Mouse (Mus musculus): ENCODE data around the gene Tsga13. TPM values are rescaled to one million over a fixed set of nuclear protein-coding genes. Genes with fewer than 3 reads are reported as not detected.

Tsga13 gene
- polyA plus RNA-seq, 1 experiment, result not detected

GRCm38 (mm10) chr6:30896195-30896985, 19.0 kb downstream of the Tsga13 start, which contains the start of gene Copg2:
Gene Copg2, minus strand, starts transcription at chr6:30896794.
- Histone ChIP-seq H3K27me3 (ENCODE audit: control insufficient read depth, insufficient read depth, low read length) (no peaks in the 10 kb centered on the region), H3K36me3 (ENCODE audit: control insufficient read depth, insufficient read depth, low read length) (no peaks in the 10 kb centered on the region), H3K4me3 (ENCODE audit: control insufficient read depth, insufficient read depth, low read length) (peak within 1 kb of the TSS; percentile 61), H3K4me1 (replicated peaks; ENCODE audit: control insufficient read depth, insufficient read depth, low read length) (peaks cover 8% of the 10 kb centered on the region; the same call in 1 of the 2 replicates), H3K27ac (ENCODE audit: control insufficient read depth, insufficient read depth, low read length) (peak within 1 kb of the TSS; percentile 55)
- under 1% methylated on average over 78 of the region's 83 CpGs for WGBS
- DNase-seq, result peak; percentile 98
- TF ChIP-seq CTCF (IDR thresholded peaks at IDR 0.05; ENCODE audit: borderline replicate concordance, control insufficient read depth, extremely low read depth, insufficient read depth, low read length, poor library complexity) (peak; percentile 81; the same call in 1 of the 2 replicates), POLR2A (IDR thresholded peaks at IDR 0.05; ENCODE audit: control insufficient read depth, extremely low read depth, insufficient read depth, low read length, poor library complexity) (peak; percentile 23)

GRCm38 (mm10) chr6:30895819-30896194, 19.6 kb downstream of the Tsga13 start:
- Histone ChIP-seq H3K36me3 (ENCODE audit: control insufficient read depth, insufficient read depth, low read length) (no peaks in the 10 kb centered on the region), H3K27me3 (ENCODE audit: control insufficient read depth, insufficient read depth, low read length) (no peaks in the 10 kb centered on the region), H3K4me1 (replicated peaks; ENCODE audit: control insufficient read depth, insufficient read depth, low read length) (peaks cover 8% of the 10 kb centered on the region; the same call in 1 of the 2 replicates), H3K4me3 (ENCODE audit: control insufficient read depth, insufficient read depth, low read length) (peak overlapping the region; percentile 61), H3K27ac (ENCODE audit: control insufficient read depth, insufficient read depth, low read length) (peak overlapping the region; percentile 48; the same call in 1 of the 2 replicates)
- TF ChIP-seq CTCF (IDR thresholded peaks at IDR 0.05; ENCODE audit: borderline replicate concordance, control insufficient read depth, extremely low read depth, insufficient read depth, low read length, poor library complexity) (no peak), POLR2A (IDR thresholded peaks at IDR 0.05; ENCODE audit: control insufficient read depth, extremely low read depth, insufficient read depth, low read length, poor library complexity) (no peak)
- 37% methylated on average over 3 of the region's 3 CpGs for WGBS
- no peak for DNase-seq

GRCm38 (mm10) chr6:30893081-30893480, 22.3 kb downstream of the Tsga13 start:
- Histone ChIP-seq H3K4me3 (ENCODE audit: control insufficient read depth, insufficient read depth, low read length) (no peak overlapping the region), H3K4me1 (replicated peaks; ENCODE audit: control insufficient read depth, insufficient read depth, low read length) (peaks cover 8% of the 10 kb centered on the region; the same call in 1 of the 2 replicates), H3K27ac (ENCODE audit: control insufficient read depth, insufficient read depth, low read length) (no peak overlapping the region), H3K27me3 (ENCODE audit: control insufficient read depth, insufficient read depth, low read length) (no peaks in the 10 kb centered on the region), H3K36me3 (ENCODE audit: control insufficient read depth, insufficient read depth, low read length) (peaks cover 15% of the 10 kb centered on the region; the same call in 1 of the 2 replicates)
- TF ChIP-seq POLR2A (IDR thresholded peaks at IDR 0.05; ENCODE audit: control insufficient read depth, extremely low read depth, insufficient read depth, low read length, poor library complexity), result no peak
- no peak for TF ChIP-seq CTCF (IDR thresholded peaks at IDR 0.05; ENCODE audit: borderline replicate concordance, control insufficient read depth, extremely low read depth, insufficient read depth, low read length, poor library complexity)
- 96% methylated on average over 4 of the region's 4 CpGs for WGBS
- DNase-seq, result no peak

GRCm38 (mm10) chr6:30891761-30892160, 23.6 kb downstream of the Tsga13 start:
- TF ChIP-seq CTCF (IDR thresholded peaks at IDR 0.05; ENCODE audit: borderline replicate concordance, control insufficient read depth, extremely low read depth, insufficient read depth, low read length, poor library complexity), result no peak
- TF ChIP-seq POLR2A (IDR thresholded peaks at IDR 0.05; ENCODE audit: control insufficient read depth, extremely low read depth, insufficient read depth, low read length, poor library complexity), result no peak
- Histone ChIP-seq H3K4me1 (replicated peaks; ENCODE audit: control insufficient read depth, insufficient read depth, low read length) (peaks cover 4% of the 10 kb centered on the region; the same call in 1 of the 2 replicates), H3K36me3 (ENCODE audit: control insufficient read depth, insufficient read depth, low read length) (peaks cover 18% of the 10 kb centered on the region), H3K4me3 (ENCODE audit: control insufficient read depth, insufficient read depth, low read length) (no peak overlapping the region), H3K27ac (ENCODE audit: control insufficient read depth, insufficient read depth, low read length) (no peak overlapping the region), H3K27me3 (ENCODE audit: control insufficient read depth, insufficient read depth, low read length) (no peaks in the 10 kb centered on the region)
- DNase-seq, result no peak

- Histone ChIP-seq H3K4me3 (ENCODE audit: control insufficient read depth, insufficient read depth, low read length) (no peak overlapping the region), H3K4me1 (replicated peaks; ENCODE audit: control insufficient read depth, insufficient read depth, low read length) (no peaks in the 10 kb centered on the region), H3K27me3 (ENCODE audit: control insufficient read depth, insufficient read depth, low read length) (no peaks in the 10 kb centered on the region), H3K27ac (ENCODE audit: control insufficient read depth, insufficient read depth, low read length) (no peak overlapping the region), H3K36me3 (ENCODE audit: control insufficient read depth, insufficient read depth, low read length) (peaks cover 17% of the 10 kb centered on the region)
- DNase-seq, result no peak
- TF ChIP-seq POLR2A (IDR thresholded peaks at IDR 0.05; ENCODE audit: control insufficient read depth, extremely low read depth, insufficient read depth, low read length, poor library complexity), result no peak
- no peak for TF ChIP-seq CTCF (IDR thresholded peaks at IDR 0.05; ENCODE audit: borderline replicate concordance, control insufficient read depth, extremely low read depth, insufficient read depth, low read length, poor library complexity)
- WGBS, result 59% methylated on average over 3 of the region's 3 CpGs
Observed at GRCm38 (mm10) chr6:30884856-30885255, 30.5 kb downstream of the Tsga13 start.

GRCm38 (mm10) chr6:30883491-30883890, 31.9 kb downstream of the Tsga13 start:
- no peaks in the 10 kb centered on the region for H3K27me3 ChIP-seq (ENCODE audit: control insufficient read depth, insufficient read depth, low read length)
- no peaks in the 10 kb centered on the region for H3K4me1 ChIP-seq (replicated peaks; ENCODE audit: control insufficient read depth, insufficient read depth, low read length)
- H3K4me3 ChIP-seq (ENCODE audit: control insufficient read depth, insufficient read depth, low read length), result no peak overlapping the region
- no peak for DNase-seq
- no peak overlapping the region for H3K27ac ChIP-seq (ENCODE audit: control insufficient read depth, insufficient read depth, low read length)
- TF ChIP-seq POLR2A (IDR thresholded peaks at IDR 0.05; ENCODE audit: control insufficient read depth, extremely low read depth, insufficient read depth, low read length, poor library complexity), result no peak
- 96% methylated on average over 4 of the region's 4 CpGs for WGBS
- peaks cover 8% of the 10 kb centered on the region for H3K36me3 ChIP-seq (ENCODE audit: control insufficient read depth, insufficient read depth, low read length)

Data from thymus, adult 2 months (tissue).